Mouse (Mus musculus) erythroblast, embryonic 14.5 days (primary cell): ENCODE results near the gene Fgg.

Experiments used
- GATA1 ChIP-seq: IDR thresholded peaks from 2 replicates; pipeline ENCODE4 v1.6.1; 2012; ENCODE audit warnings: low read length, inconsistent platforms, mixed read lengths
- TAL1 ChIP-seq: IDR thresholded peaks from 3 replicates; pipeline ENCODE4 v1.6.1; 2012; ENCODE audit warnings: low read length, inconsistent platforms, mixed read lengths

GRCm38 (mm10) chr3:82992956-82993355, 14.6 kb upstream of the Fgg start:
- TF ChIP-seq GATA1 (no peak), TAL1 (no peak)
